Mouse (Mus musculus): ENCODE data around the gene Fbxo4.

DNA sequence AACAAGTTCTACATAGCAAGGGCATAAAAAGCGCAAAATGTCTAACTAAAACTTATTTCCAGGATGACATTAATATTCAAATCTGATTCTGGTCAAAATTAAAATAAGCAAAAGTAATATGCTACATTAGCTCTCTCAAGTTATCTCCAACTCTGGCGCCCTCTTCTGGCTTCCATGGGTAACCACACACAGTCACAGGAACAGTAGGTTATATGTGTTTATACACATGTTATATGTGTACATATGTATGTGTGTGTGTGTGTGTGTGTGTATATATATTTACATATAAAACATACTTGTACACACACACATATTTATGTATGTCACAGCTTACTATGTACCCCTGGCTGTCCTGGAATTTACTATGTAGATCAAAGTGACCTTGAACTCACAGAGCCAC, 8.6 kb upstream of the Fbxo4 start:
- TF ChIP-seq TAL1 (IDR thresholded peaks at IDR 0.05; ENCODE audit: low read length) (no peak), GATA1 (IDR thresholded peaks at IDR 0.05; ENCODE audit: low read length) (no peak)

Measured in erythroblast, embryonic 14.5 days (primary cell).